Mouse (Mus musculus): ENCODE data around the gene Nol7. TPM values are rescaled to one million over a fixed set of nuclear protein-coding genes. Genes with fewer than 3 reads are reported as not detected.

Gene Nol7
- polyA plus RNA-seq, 1 experiment = 65.7 TPM

- Histone ChIP-seq H3K4me1 (ENCODE audit: control insufficient read depth, insufficient read depth, low read length) (no peaks in the 10 kb centered on the region), H3K4me3 (ENCODE audit: insufficient read depth, low read length) (no peak overlapping the region), H3K27ac (ENCODE audit: insufficient read depth, low read length) (no peak overlapping the region)
- TF ChIP-seq POLR2A (IDR thresholded peaks at IDR 0.05; ENCODE audit: low read depth, low read length) (no peak), CTCF (IDR thresholded peaks at IDR 0.05; ENCODE audit: borderline replicate concordance, insufficient read depth, low read length) (no peak)
These were observed 15.4 kb downstream of the Nol7 start for GRCm38 (mm10) chr13:43413611-43414010.

GRCm38 (mm10) chr13:43415249-43415648 lies 17.1 kb downstream of the Nol7 start:
- no peak overlapping the region for H3K27ac ChIP-seq (ENCODE audit: insufficient read depth, low read length)
- H3K4me3 ChIP-seq (ENCODE audit: insufficient read depth, low read length) = no peak overlapping the region
- TF ChIP-seq POLR2A (IDR thresholded peaks at IDR 0.05; ENCODE audit: low read depth, low read length) = no peak
- no peak for TF ChIP-seq CTCF (IDR thresholded peaks at IDR 0.05; ENCODE audit: borderline replicate concordance, insufficient read depth, low read length)
- no peaks in the 10 kb centered on the region for H3K4me1 ChIP-seq (ENCODE audit: control insufficient read depth, insufficient read depth, low read length)

GRCm38 (mm10) chr13:43428436-43428835 lies 30.2 kb downstream of the Nol7 start:
- no peaks in the 10 kb centered on the region for H3K4me1 ChIP-seq (ENCODE audit: control insufficient read depth, insufficient read depth, low read length)
- no peak for TF ChIP-seq CTCF (IDR thresholded peaks at IDR 0.05; ENCODE audit: borderline replicate concordance, insufficient read depth, low read length)
- no peak for TF ChIP-seq POLR2A (IDR thresholded peaks at IDR 0.05; ENCODE audit: low read depth, low read length)
- H3K4me3 ChIP-seq (ENCODE audit: insufficient read depth, low read length) = no peak overlapping the region
- no peak overlapping the region for H3K27ac ChIP-seq (ENCODE audit: insufficient read depth, low read length)

GRCm38 (mm10) chr13:43433395-43433794 lies 35.2 kb downstream of the Nol7 start:
- Histone ChIP-seq H3K4me1 (ENCODE audit: control insufficient read depth, insufficient read depth, low read length) (no peaks in the 10 kb centered on the region), H3K27ac (ENCODE audit: insufficient read depth, low read length) (no peak overlapping the region), H3K4me3 (ENCODE audit: insufficient read depth, low read length) (no peak overlapping the region)
- no peak for TF ChIP-seq POLR2A (IDR thresholded peaks at IDR 0.05; ENCODE audit: low read depth, low read length)
- no peak for TF ChIP-seq CTCF (IDR thresholded peaks at IDR 0.05; ENCODE audit: borderline replicate concordance, insufficient read depth, low read length)

DNA sequence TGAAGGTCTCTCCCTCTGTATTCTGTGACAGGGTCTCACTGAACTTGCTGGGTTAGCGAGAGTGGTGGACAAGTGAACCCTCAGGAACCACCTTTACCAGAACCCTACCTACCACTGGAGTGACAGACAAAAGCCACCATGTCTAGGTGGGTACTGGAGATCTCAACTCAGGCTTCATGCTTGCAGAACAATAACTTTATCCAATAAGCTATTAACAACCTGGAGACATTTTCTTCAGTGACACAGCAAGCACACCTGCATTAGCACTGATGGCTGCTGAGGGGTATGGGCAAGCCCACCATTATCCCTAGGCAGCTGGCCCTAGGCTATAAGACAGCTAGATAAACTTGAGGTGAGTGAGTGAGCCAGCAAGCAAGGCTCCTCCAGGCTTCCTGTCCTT lies 42.2 kb downstream of the Nol7 start:
- peaks cover 3% of the 10 kb centered on the region; the same call in 1 of the 2 replicates for H3K4me1 ChIP-seq (ENCODE audit: control insufficient read depth, insufficient read depth, low read length)
- no peak overlapping the region for H3K27ac ChIP-seq (ENCODE audit: insufficient read depth, low read length)
- TF ChIP-seq POLR2A (IDR thresholded peaks at IDR 0.05; ENCODE audit: low read depth, low read length) (no peak), CTCF (IDR thresholded peaks at IDR 0.05; ENCODE audit: borderline replicate concordance, insufficient read depth, low read length) (no peak)
- no peak overlapping the region for H3K4me3 ChIP-seq (ENCODE audit: insufficient read depth, low read length)

GRCm38 (mm10) chr13:43442551-43442950 lies 44.4 kb downstream of the Nol7 start:
- Histone ChIP-seq H3K27ac (ENCODE audit: insufficient read depth, low read length) (no peak overlapping the region), H3K4me1 (ENCODE audit: control insufficient read depth, insufficient read depth, low read length) (peaks cover 3% of the 10 kb centered on the region; the same call in 1 of the 2 replicates), H3K4me3 (ENCODE audit: insufficient read depth, low read length) (no peak overlapping the region)
- TF ChIP-seq CTCF (IDR thresholded peaks at IDR 0.05; ENCODE audit: borderline replicate concordance, insufficient read depth, low read length) = no peak
- TF ChIP-seq POLR2A (IDR thresholded peaks at IDR 0.05; ENCODE audit: low read depth, low read length) = no peak

- Histone ChIP-seq H3K4me3 (ENCODE audit: insufficient read depth, low read length) (no peak overlapping the region), H3K27ac (ENCODE audit: insufficient read depth, low read length) (no peak overlapping the region), H3K4me1 (ENCODE audit: control insufficient read depth, insufficient read depth, low read length) (peaks cover 3% of the 10 kb centered on the region; the same call in 1 of the 2 replicates)
- TF ChIP-seq CTCF (IDR thresholded peaks at IDR 0.05; ENCODE audit: borderline replicate concordance, insufficient read depth, low read length) (no peak), POLR2A (IDR thresholded peaks at IDR 0.05; ENCODE audit: low read depth, low read length) (no peak)
These were observed 45.5 kb downstream of the Nol7 start for GRCm38 (mm10) chr13:43443706-43444105.

DNA sequence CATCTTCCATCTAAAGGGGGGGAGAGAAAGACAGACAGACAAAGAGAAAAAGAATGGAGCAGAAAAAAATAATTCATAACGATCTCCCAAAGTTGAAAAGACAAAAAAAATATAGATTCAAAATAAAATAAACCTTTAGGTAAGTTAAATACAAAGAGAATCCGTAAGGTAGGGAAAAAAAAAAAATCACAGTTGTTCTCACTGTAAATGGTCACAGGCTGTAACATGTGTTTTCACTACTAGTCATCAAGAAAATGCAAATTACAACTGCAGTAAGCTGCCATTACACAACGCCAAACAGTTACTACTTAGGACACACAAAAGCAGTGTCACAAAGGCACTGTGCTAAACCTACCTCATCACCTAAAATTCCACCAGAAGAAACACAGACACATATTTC lies 46.5 kb downstream of the Nol7 start:
- Histone ChIP-seq H3K4me3 (ENCODE audit: insufficient read depth, low read length) (no peak overlapping the region), H3K4me1 (ENCODE audit: control insufficient read depth, insufficient read depth, low read length) (peaks cover 3% of the 10 kb centered on the region; the same call in 1 of the 2 replicates), H3K27ac (ENCODE audit: insufficient read depth, low read length) (no peak overlapping the region)
- no peak for TF ChIP-seq POLR2A (IDR thresholded peaks at IDR 0.05; ENCODE audit: low read depth, low read length)
- no peak for TF ChIP-seq CTCF (IDR thresholded peaks at IDR 0.05; ENCODE audit: borderline replicate concordance, insufficient read depth, low read length)

GRCm38 (mm10) chr13:43445754-43446153 lies 47.6 kb downstream of the Nol7 start:
- H3K4me3 ChIP-seq (ENCODE audit: insufficient read depth, low read length) = no peak overlapping the region
- no peak overlapping the region for H3K27ac ChIP-seq (ENCODE audit: insufficient read depth, low read length)
- TF ChIP-seq POLR2A (IDR thresholded peaks at IDR 0.05; ENCODE audit: low read depth, low read length) (no peak), CTCF (IDR thresholded peaks at IDR 0.05; ENCODE audit: borderline replicate concordance, insufficient read depth, low read length) (no peak)
- H3K4me1 ChIP-seq (ENCODE audit: control insufficient read depth, insufficient read depth, low read length) = peaks cover 3% of the 10 kb centered on the region; the same call in 1 of the 2 replicates

- H3K4me1 ChIP-seq (ENCODE audit: control insufficient read depth, insufficient read depth, low read length) = peaks cover 2% of the 10 kb centered on the region; the same call in 1 of the 2 replicates
- H3K4me3 ChIP-seq (ENCODE audit: insufficient read depth, low read length) = no peak overlapping the region
- no peak for TF ChIP-seq CTCF (IDR thresholded peaks at IDR 0.05; ENCODE audit: borderline replicate concordance, insufficient read depth, low read length)
- TF ChIP-seq POLR2A (IDR thresholded peaks at IDR 0.05; ENCODE audit: low read depth, low read length) = no peak
- no peak overlapping the region for H3K27ac ChIP-seq (ENCODE audit: insufficient read depth, low read length)
These were observed 49.5 kb downstream of the Nol7 start for GRCm38 (mm10) chr13:43447721-43448120.

DNA sequence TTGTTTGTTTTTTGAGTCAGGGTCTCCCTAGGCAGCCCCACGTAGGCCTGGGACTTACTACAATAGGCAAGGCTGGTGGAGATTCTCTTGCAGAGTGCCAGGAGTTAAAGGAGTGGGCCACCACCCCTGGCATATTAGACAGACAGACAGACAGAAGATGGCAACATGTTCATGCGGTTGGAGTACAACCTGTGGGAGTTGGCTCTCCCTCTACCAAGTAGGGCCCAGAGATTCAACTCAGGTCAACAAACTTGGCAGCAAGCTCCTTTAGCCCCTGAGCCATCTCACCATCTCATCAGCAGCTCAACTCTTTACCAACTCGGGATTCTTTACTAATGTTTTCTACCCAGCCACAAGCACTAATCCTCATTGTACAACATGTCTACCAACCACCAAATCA lies 52.5 kb downstream of the Nol7 start:
- H3K27ac ChIP-seq (ENCODE audit: insufficient read depth, low read length) = no peak overlapping the region
- TF ChIP-seq POLR2A (IDR thresholded peaks at IDR 0.05; ENCODE audit: low read depth, low read length) (no peak), CTCF (IDR thresholded peaks at IDR 0.05; ENCODE audit: borderline replicate concordance, insufficient read depth, low read length) (no peak)
- H3K4me3 ChIP-seq (ENCODE audit: insufficient read depth, low read length) = no peak overlapping the region
- no peaks in the 10 kb centered on the region for H3K4me1 ChIP-seq (ENCODE audit: control insufficient read depth, insufficient read depth, low read length)
